Mouse (Mus musculus) heart, adult 9 months (tissue): Measurements from ENCODE around the gene Npas3.
A peak's percentile ranks its signal among the peaks of the same experiment; 100 is the strongest.

Source experiments
- DNase-seq, 2 experiments: peaks; one replicate each; pipeline ENCODE4 v3.0.0; 2022; ENCODE audit warnings: low spot score in 2 of 2

Npas3 gene

DNA sequence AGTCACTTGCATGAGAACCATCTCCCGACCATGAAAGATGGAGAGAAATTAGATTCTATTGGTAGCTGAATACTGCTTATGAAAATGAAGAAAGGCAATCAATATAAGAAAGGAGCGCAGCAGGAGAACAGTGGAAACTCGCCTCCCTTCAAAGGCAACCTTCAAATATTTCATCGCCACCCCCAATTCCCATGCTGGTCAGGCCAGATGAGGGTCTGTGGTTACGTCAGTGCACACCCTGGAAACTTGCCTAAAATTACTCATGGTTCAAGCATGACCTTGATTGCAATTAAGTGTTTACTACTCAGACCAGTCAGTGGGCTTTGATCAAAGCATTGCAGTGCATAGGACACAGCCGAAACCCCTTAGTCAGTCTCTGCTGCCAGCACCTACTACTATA lies 613.8 kb downstream of the Npas3 start:
- no peak for DNase-seq

GRCm38 (mm10) chr12:53864436-53865136 lies 616.1 kb downstream of the Npas3 start:
- no peak for DNase-seq

DNA sequence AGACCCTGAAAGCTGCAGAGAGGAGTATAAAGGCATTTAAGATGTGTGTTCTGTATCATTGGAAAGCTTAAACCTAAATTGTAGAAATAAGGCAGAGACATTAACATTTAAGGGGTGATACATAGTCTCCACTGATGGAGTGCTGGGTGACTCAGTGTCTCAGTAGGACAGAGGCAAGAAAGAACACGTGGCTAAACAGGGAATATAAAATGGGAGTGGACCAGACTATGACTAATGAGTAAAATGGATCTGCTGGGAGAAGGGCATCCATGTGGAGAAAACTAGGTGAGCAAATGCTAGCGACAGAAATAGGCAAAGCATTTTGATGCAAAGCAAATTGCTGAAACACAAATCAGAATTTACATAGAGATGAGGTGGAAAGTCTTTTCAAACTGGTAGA lies 617.2 kb downstream of the Npas3 start:
- DNase-seq: no peak

GRCm38 (mm10) chr12:53869981-53870380 lies 621.5 kb downstream of the Npas3 start:
- peak in 1 of 2 experiments; percentile 1 for DNase-seq

DNA sequence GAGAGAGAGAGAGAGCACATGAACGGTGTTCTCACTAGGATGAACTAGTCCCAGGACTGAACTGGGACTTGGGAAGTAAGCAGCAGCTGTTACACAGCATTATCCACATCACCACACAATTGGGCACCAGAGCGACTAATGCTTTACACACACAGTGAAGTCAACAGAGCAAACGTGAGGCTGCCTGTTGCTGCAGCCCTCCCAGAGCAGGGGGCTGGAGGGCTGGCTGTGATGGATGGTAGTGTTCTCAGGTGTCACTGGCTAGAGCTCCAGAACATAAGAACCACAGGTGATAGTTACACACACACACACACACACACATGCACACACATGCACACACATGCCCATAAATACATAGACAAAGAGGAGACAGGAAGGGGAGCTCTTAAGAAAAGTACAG lies 626.7 kb downstream of the Npas3 start:
- no peak for DNase-seq

DNA sequence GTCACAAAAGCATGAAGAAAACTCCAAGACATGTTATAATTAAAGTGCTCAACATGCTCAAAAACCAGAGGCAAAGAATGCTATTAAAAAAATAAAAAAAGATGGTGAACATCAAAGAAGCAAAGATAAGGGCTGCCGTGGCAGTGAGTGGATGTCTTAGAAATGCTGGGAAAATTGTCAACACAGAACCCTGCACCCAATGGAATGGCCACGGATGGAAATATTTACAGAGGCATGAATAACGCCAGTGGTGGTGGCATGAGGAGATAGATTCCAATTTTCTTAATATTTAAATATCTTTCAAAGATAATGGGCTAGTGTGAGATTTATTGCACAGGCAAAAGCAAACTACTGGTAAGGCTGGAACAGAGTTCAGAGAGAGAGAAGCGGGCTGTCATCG lies 628.2 kb downstream of the Npas3 start:
- no peak for DNase-seq

DNA sequence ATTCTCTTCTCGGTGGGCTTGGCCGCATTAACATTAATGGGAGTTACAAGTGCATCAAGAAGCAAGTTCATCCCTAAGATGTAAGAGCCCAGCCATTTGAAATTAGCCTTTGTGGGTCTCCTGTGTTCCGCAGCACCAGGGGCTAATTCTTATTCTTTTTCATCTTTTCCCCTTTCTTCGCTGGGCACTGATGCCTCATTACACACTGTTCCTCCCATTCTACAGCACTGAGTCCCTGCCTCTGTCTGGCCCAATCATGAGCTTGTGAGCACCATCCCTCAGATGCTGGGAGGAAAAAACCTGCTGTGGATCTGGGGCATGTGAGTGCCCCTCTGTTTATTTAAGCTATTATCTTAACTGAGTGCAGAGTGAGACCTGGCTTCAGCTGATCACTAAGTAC lies 633.2 kb downstream of the Npas3 start:
- no peak for DNase-seq

DNA sequence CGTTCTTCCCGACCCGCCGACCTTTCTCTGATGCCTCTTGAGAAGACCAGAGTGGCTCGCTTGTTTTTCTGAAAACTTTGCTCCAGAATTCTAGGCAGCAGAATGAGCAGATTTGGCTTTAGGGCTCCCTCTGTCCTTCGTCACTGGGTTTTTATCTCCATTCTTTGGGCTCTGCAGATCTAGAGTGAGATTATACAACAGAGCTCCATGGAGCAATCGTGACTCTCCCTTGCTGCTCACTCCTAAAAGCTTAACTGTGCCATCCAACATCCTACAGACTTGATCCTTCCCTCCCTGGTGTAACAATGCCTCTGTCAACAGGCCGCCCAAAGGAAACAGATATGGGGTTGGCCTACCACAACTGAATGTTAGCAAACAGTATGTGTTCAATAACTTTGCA lies 634.4 kb downstream of the Npas3 start:
- DNase-seq: no peak

GRCm38 (mm10) chr12:53888624-53889023 lies 640.1 kb downstream of the Npas3 start:
- DNase-seq: no peak

DNA sequence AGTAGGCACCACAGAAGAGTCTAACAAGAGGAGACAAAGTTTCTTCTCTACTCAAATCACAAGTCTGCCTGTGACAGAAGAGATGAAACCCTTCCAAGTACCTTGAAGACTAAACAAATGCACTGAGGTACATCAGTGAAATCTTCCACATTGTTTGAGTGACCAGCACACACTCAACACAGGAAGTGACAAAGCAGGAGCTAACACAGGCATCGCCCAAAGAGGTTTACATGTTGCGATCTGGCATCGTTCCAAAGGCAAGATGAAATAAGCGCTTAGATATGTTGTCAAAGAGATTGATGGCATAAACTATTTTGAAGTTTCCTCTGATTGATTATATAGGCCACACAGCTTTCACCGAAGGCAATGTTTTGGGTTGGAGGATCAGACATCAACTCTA lies 647.4 kb downstream of the Npas3 start:
- DNase-seq: no peak

DNA sequence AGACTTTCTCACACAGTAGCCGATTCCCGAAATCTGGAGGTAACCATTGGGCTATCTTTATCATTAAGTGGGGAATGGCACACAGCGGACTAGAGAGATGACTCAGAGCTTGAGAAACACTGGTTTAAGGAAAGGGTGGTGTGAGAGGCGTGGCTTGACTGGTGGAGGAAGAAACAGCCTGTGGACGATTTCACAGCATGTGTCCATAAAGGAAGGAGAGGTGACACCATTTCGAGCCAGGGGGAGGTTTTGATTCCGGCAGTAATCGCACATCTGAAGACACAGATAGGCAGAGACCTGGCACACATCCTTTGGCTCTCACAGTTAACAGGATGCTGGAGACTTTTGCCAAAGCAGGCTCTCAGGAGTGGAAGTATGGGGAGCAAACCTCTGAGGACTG lies 660.3 kb downstream of the Npas3 start:
- DNase-seq: no peak

GRCm38 (mm10) chr12:53910192-53910591 lies 661.7 kb downstream of the Npas3 start:
- no peak for DNase-seq

DNA sequence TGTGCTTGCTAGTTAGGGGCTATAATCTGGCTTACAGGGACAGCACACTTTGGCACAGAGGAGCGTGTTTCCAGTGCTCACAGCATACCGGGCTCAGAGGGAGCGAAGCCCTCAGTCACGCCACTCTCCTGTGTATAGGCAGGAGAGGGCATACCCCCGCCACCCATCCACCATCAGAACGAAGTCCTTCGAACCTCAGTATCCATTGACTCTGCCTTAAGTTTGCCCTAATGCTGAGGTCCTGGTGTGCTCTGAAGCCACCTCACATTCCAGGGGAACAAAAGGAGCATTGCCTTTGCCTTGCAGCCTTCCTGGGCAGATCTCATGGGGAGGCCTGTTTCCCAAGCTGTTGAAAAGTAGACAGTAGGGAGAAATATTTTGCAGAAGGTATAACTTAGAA lies 673.7 kb downstream of the Npas3 start:
- DNase-seq: no peak

GRCm38 (mm10) chr12:53948826-53949225 lies 700.3 kb downstream of the Npas3 start:
- DNase-seq: no peak

DNA sequence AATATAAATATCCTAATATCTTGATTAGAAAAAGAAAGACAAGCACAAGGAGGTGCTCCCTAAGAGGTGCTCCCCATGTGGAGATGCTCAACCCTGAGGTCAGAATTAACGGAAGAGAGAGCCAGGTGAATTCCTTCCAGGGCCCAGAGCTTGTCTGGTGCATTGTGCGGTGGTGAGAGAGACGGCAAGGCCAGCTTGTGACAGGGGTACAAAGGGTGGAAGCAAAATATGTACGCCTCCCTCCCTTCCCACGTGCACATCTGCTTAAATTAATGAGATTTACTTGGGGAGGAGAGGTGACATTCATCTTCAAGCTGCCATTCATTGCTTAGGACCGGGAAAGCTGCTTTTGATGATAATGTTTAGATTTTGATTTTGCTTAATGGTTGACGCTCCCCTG lies 713.5 kb downstream of the Npas3 start:
- no peak for DNase-seq

DNA sequence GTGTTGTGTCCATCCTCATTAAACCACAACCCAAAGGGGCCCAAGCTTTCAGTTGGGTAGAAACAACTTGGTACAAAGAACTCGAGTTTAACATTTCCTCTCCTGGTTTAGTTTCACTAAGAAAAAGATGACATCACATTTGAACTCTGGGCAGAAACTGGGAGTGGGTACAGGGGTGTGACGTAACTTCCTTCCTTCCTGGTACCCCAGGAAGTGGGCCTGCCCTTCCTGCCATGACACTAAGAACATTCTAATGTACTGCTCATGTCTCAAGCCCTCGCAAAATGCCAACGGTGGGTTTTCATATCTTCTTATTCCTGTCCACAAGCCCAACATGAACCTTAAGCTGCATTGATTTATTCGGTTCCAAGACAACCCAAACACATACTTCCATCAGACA lies 715.1 kb downstream of the Npas3 start:
- no peak for DNase-seq

DNA sequence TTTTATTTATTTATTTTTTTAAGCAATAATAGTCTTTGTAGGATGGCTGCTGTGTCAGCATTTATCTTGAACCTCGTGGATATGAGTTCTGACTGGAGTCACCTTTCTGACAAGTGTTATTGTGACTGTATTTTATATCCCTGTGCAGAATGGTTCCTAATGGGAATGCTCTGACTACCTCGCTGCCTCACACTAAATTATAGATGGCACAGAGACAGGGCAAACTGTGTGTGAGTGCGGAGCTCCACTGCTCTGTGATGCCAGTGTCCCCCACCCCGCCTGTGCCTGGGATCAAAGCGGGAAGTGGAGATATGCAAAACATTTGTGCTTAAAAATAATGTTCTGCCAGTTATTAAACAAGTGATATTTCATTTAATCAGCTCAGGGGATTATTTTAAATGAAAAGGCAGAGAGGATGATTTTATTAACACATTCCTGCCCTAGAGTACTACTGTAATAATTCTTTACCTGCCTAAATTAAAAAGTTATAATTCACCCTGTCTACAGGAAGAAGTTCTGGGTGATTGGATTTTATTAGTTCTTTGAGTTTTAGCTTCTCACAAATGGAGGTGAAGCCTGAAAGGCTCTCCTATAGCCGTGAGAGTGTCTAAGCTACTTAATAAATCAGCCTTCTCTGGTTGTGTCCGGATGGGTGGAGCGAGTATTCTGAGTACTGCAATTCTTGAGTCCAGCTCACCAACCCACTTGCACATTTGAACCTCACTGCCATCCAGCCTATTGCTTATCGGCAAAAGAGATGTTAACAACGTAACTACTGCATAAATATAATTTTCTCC lies 721.1 kb downstream of the Npas3 start:
- no peak for DNase-seq

DNA sequence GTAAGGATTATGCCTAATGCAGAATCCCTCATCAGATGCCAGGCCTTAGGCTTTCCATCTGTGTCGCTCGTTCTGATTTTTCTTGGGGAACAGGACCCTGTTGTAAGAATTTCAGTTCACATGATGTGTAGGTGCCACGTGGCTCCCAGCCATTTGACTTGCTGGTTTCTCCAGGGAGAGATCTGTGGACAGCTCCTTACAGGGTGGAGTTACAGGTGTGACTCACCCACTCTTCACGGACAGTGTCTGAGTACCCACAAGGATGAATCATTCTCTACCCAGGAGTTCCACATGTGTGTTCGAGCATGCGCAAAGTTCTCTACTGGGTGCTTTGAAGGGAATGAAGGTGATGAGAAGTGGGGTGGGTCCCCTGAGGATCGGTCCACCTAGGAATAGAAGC lies 722.2 kb downstream of the Npas3 start:
- DNase-seq: no peak

GRCm38 (mm10) chr12:53973414-53973813 lies 724.9 kb downstream of the Npas3 start:
- no peak for DNase-seq

GRCm38 (mm10) chr12:53981575-53982507 lies 733.4 kb downstream of the Npas3 start:
- DNase-seq: no peak

- no peak for DNase-seq
Measured at GRCm38 (mm10) chr12:53983946-53984345, 735.5 kb downstream of the Npas3 start.
